Mouse (Mus musculus) kidney, embryonic 15.5 days (tissue): ENCODE results near the gene Mtus2. TPM values are rescaled to one million over a fixed set of nuclear protein-coding genes. Genes with fewer than 3 reads are reported as not detected.

ENCODE experiments used
- ATAC-seq: fragments of 200-750 bp; cut with Nextera tagmentation; replicated peaks from 2 replicates; pipeline ENCODE4 v1.8.0; 2017; ENCODE audit warnings: moderate TSS enrichment; ENCODE audit not compliant: low FRiP score
- H3K27ac ChIP-seq: fragments of 300-500 bp; sonication (generic); 2 replicates; pipeline ENCODE4 v1.5.1; 2015; ENCODE audit warnings: mild to moderate bottlenecking, inconsistent platforms
- H3K27me3 ChIP-seq: fragments of 300-500 bp; sonication (generic); 2 replicates; pipeline ENCODE4 v1.6.1; 2015; ENCODE audit warnings: inconsistent platforms
- H3K36me3 ChIP-seq: fragments of 300-500 bp; sonication (generic); 2 replicates; pipeline ENCODE4 v1.6.1; 2015; ENCODE audit warnings: inconsistent platforms
- H3K4me1 ChIP-seq: fragments of 300-500 bp; sonication (generic); 2 replicates; pipeline ENCODE4 v1.6.1; 2015; ENCODE audit warnings: inconsistent platforms
- H3K4me2 ChIP-seq: fragments of 300-500 bp; sonication (generic); 2 replicates; pipeline ENCODE4 v1.6.1; 2015; ENCODE audit warnings: moderate library complexity, mild to moderate bottlenecking, inconsistent platforms
- H3K4me3 ChIP-seq: fragments of 300-500 bp; sonication (generic); replicated peaks from 2 replicates; pipeline ENCODE4 v1.5.1; 2015; ENCODE audit warnings: mild to moderate bottlenecking, inconsistent platforms
- H3K9ac ChIP-seq: fragments of 300-500 bp; sonication (generic); 2 replicates; pipeline ENCODE4 v1.6.1; 2015; ENCODE audit warnings: mild to moderate bottlenecking, inconsistent platforms
- H3K9me3 ChIP-seq: fragments of 300-500 bp; sonication (generic); replicated peaks from 2 replicates; pipeline ENCODE4 v1.6.1; 2016; ENCODE audit warnings: inconsistent platforms
- WGBS: fragments of 180-500 bp; shearing (Covaris S2); methylation state at CpG from one replicate; pipeline ENCODE4 v1.1.7; 2015; ENCODE audit warnings: mixed read lengths; 5-methylcytosine and 5-hydroxymethylcytosine counted together
- polyA plus RNA-seq: library from polyadenylated mRNA; unstranded; fragments of >200 nt; fragmentation: Nextera tagmentation; extraction: Ambion mirVana; gene quantifications from 2 replicates; pipeline ENCODE4 v1.2.1, GENCODE M21; 2015

Mtus2 gene
- polyA plus RNA-seq, 1 experiment from 2014 or later = 3.6 TPM

GRCm38 (mm10) chr5:148056831-148057230 lies 99.7 kb downstream of the Mtus2 start:
- Histone ChIP-seq H3K4me2 (no peak overlapping the region), H3K4me3 (no peak overlapping the region), H3K9ac (no peak overlapping the region), H3K4me1 (no peaks in the 10 kb centered on the region), H3K27ac (no peak overlapping the region), H3K36me3 (no peaks in the 10 kb centered on the region), H3K27me3 (no peaks in the 10 kb centered on the region), H3K9me3 (no peaks in the 10 kb centered on the region)
- no peak for ATAC-seq
- WGBS = 72% methylated on average over 1 of the region's 1 CpGs

GRCm38 (mm10) chr5:148057433-148057832 lies 100.3 kb downstream of the Mtus2 start:
- Histone ChIP-seq H3K27ac (no peak overlapping the region), H3K9ac (no peak overlapping the region), H3K4me1 (no peaks in the 10 kb centered on the region), H3K27me3 (no peaks in the 10 kb centered on the region), H3K4me3 (no peak overlapping the region), H3K9me3 (no peaks in the 10 kb centered on the region), H3K4me2 (no peak overlapping the region), H3K36me3 (no peaks in the 10 kb centered on the region)
- no peak for ATAC-seq
- WGBS = 71% methylated on average over 3 of the region's 3 CpGs

GRCm38 (mm10) chr5:148059339-148059738 lies 102.2 kb downstream of the Mtus2 start:
- H3K4me2 ChIP-seq = no peak overlapping the region
- H3K9me3 ChIP-seq = no peaks in the 10 kb centered on the region
- H3K27ac ChIP-seq = no peak overlapping the region
- H3K36me3 ChIP-seq = no peaks in the 10 kb centered on the region
- H3K27me3 ChIP-seq = no peaks in the 10 kb centered on the region
- no peak overlapping the region for H3K9ac ChIP-seq
- WGBS = 75% methylated on average over 3 of the region's 3 CpGs
- no peak for ATAC-seq
- no peak overlapping the region for H3K4me3 ChIP-seq
- H3K4me1 ChIP-seq = no peaks in the 10 kb centered on the region

GRCm38 (mm10) chr5:148061869-148062268 lies 104.7 kb downstream of the Mtus2 start:
- Histone ChIP-seq H3K27me3 (no peaks in the 10 kb centered on the region), H3K4me3 (no peak overlapping the region), H3K4me2 (no peak overlapping the region), H3K9ac (no peak overlapping the region), H3K27ac (no peak overlapping the region), H3K36me3 (no peaks in the 10 kb centered on the region), H3K9me3 (no peaks in the 10 kb centered on the region), H3K4me1 (no peaks in the 10 kb centered on the region)
- ATAC-seq = no peak
- 91% methylated on average over 4 of the region's 4 CpGs for WGBS

- no peak overlapping the region for H3K4me2 ChIP-seq
- no peaks in the 10 kb centered on the region for H3K4me1 ChIP-seq
- H3K9ac ChIP-seq = no peak overlapping the region
- H3K4me3 ChIP-seq = no peak overlapping the region
- no peaks in the 10 kb centered on the region for H3K9me3 ChIP-seq
- H3K36me3 ChIP-seq = no peaks in the 10 kb centered on the region
- 69% methylated on average over 3 of the region's 3 CpGs for WGBS
- no peak for ATAC-seq
- H3K27ac ChIP-seq = no peak overlapping the region
- no peaks in the 10 kb centered on the region for H3K27me3 ChIP-seq
These were observed 106.6 kb downstream of the Mtus2 start for GRCm38 (mm10) chr5:148063745-148064144.

GRCm38 (mm10) chr5:148065251-148065650 lies 108.1 kb downstream of the Mtus2 start:
- 75% methylated on average over 5 of the region's 5 CpGs for WGBS
- no peaks in the 10 kb centered on the region for H3K4me1 ChIP-seq

GRCm38 (mm10) chr5:148069909-148070308 lies 112.8 kb downstream of the Mtus2 start:
- Histone ChIP-seq H3K9ac (no peak overlapping the region), H3K4me1 (no peaks in the 10 kb centered on the region), H3K27me3 (no peaks in the 10 kb centered on the region), H3K4me2 (no peak overlapping the region), H3K4me3 (no peak overlapping the region), H3K9me3 (no peaks in the 10 kb centered on the region), H3K36me3 (no peaks in the 10 kb centered on the region), H3K27ac (no peak overlapping the region)
- 8% methylated on average over 4 of the region's 4 CpGs for WGBS
- no peak for ATAC-seq

More at GRCm38 (mm10) chr5:148065251-148065650, 108.1 kb downstream of the Mtus2 start:
- no peak for ATAC-seq
- no peak overlapping the region for H3K27ac ChIP-seq
- H3K36me3 ChIP-seq = no peaks in the 10 kb centered on the region
- no peak overlapping the region for H3K9ac ChIP-seq
- no peaks in the 10 kb centered on the region for H3K27me3 ChIP-seq
- H3K9me3 ChIP-seq = no peaks in the 10 kb centered on the region
- no peak overlapping the region for H3K4me2 ChIP-seq
- H3K4me3 ChIP-seq = no peak overlapping the region

- no peak overlapping the region for H3K27ac ChIP-seq
- H3K27me3 ChIP-seq = no peaks in the 10 kb centered on the region
- H3K36me3 ChIP-seq = no peaks in the 10 kb centered on the region
- no peaks in the 10 kb centered on the region for H3K4me1 ChIP-seq
- no peak overlapping the region for H3K4me3 ChIP-seq
- no peak overlapping the region for H3K4me2 ChIP-seq
- H3K9ac ChIP-seq = no peak overlapping the region
- H3K9me3 ChIP-seq = no peaks in the 10 kb centered on the region
- ATAC-seq = no peak
- 6% methylated on average over 9 of the region's 9 CpGs for WGBS
These were observed 114.7 kb downstream of the Mtus2 start for GRCm38 (mm10) chr5:148071800-148072199.

- no peak for ATAC-seq
- H3K4me1 ChIP-seq = peaks cover 4% of the 10 kb centered on the region; the same call in 1 of the 2 replicates
These were observed 116.3 kb downstream of the Mtus2 start for GRCm38 (mm10) chr5:148073461-148073860.

GRCm38 (mm10) chr5:148079732-148080131 lies 122.6 kb downstream of the Mtus2 start:
- peaks cover 4% of the 10 kb centered on the region; the same call in 1 of the 2 replicates for H3K4me1 ChIP-seq
- H3K27ac ChIP-seq = no peak overlapping the region
- no peak for ATAC-seq
- no peak overlapping the region for H3K4me2 ChIP-seq
- H3K27me3 ChIP-seq = no peaks in the 10 kb centered on the region
- H3K36me3 ChIP-seq = no peaks in the 10 kb centered on the region
- no peak overlapping the region for H3K9ac ChIP-seq
- WGBS = 76% methylated on average over 3 of the region's 3 CpGs
- H3K9me3 ChIP-seq = no peaks in the 10 kb centered on the region; the same call in 1 of the 2 replicates
- no peak overlapping the region for H3K4me3 ChIP-seq

More at GRCm38 (mm10) chr5:148073461-148073860, 116.3 kb downstream of the Mtus2 start:
- Histone ChIP-seq H3K27ac (no peak overlapping the region), H3K36me3 (no peaks in the 10 kb centered on the region), H3K27me3 (no peaks in the 10 kb centered on the region), H3K9ac (no peak overlapping the region), H3K4me3 (no peak overlapping the region), H3K4me2 (no peak overlapping the region), H3K9me3 (no peaks in the 10 kb centered on the region)
- 92% methylated on average over 5 of the region's 5 CpGs for whole genome bisulfite sequencing

GRCm38 (mm10) chr5:148083541-148083940 lies 126.4 kb downstream of the Mtus2 start:
- H3K27me3 ChIP-seq = no peaks in the 10 kb centered on the region
- no peak overlapping the region for H3K4me3 ChIP-seq
- no peak for ATAC-seq
- no peaks in the 10 kb centered on the region for H3K36me3 ChIP-seq
- H3K27ac ChIP-seq = no peak overlapping the region
- H3K4me2 ChIP-seq = no peak overlapping the region
- WGBS = 100% methylated on average over 1 of the region's 1 CpGs
- H3K9me3 ChIP-seq = no peaks in the 10 kb centered on the region; the same call in 1 of the 2 replicates
- no peaks in the 10 kb centered on the region for H3K4me1 ChIP-seq
- no peak overlapping the region for H3K9ac ChIP-seq

- Histone ChIP-seq H3K36me3 (no peaks in the 10 kb centered on the region), H3K27me3 (no peaks in the 10 kb centered on the region), H3K27ac (no peak overlapping the region), H3K4me3 (no peak overlapping the region), H3K4me2 (no peak overlapping the region), H3K4me1 (no peaks in the 10 kb centered on the region), H3K9me3 (no peaks in the 10 kb centered on the region; the same call in 1 of the 2 replicates), H3K9ac (no peak overlapping the region)
- WGBS = 85% methylated on average over 5 of the region's 5 CpGs
- no peak for ATAC-seq
These were observed 127.6 kb downstream of the Mtus2 start for GRCm38 (mm10) chr5:148084766-148085165.

GRCm38 (mm10) chr5:148087796-148088195 lies 130.7 kb downstream of the Mtus2 start:
- Histone ChIP-seq H3K27me3 (no peaks in the 10 kb centered on the region), H3K9ac (no peak overlapping the region), H3K4me2 (no peak overlapping the region), H3K4me1 (no peaks in the 10 kb centered on the region), H3K9me3 (no peaks in the 10 kb centered on the region; the same call in 1 of the 2 replicates), H3K4me3 (no peak overlapping the region), H3K36me3 (no peaks in the 10 kb centered on the region), H3K27ac (no peak overlapping the region)
- no peak for ATAC-seq
- 76% methylated on average over 3 of the region's 3 CpGs for WGBS
